Mouse (Mus musculus) forebrain, postnatal 0 days (tissue): Measurements from ENCODE around the gene Sipa1l1. TPM values are rescaled to one million over a fixed set of nuclear protein-coding genes. Genes with fewer than 3 reads are reported as not detected.

Experiments
- ATAC-seq: fragments of 200-750 bp; cut with Nextera tagmentation; 2 replicates; pipeline ENCODE4 v1.8.0; 2017; ENCODE audit warnings: mild to moderate bottlenecking, moderate library complexity
- DNase-seq: peaks from one replicate; pipeline ENCODE4 v3.0.0-alpha.2; 2015
- H3K27ac ChIP-seq: fragments of 300-500 bp; sonication (generic); 2 replicates; pipeline ENCODE4 v1.5.1; 2014; ENCODE audit warnings: low read depth, mild to moderate bottlenecking, antibody characterized with exemption, low read length, moderate library complexity, mixed read lengths
- H3K27me3 ChIP-seq: fragments of 300-500 bp; sonication (generic); 2 replicates; pipeline ENCODE4 v1.6.1; 2014; ENCODE audit warnings: mild to moderate bottlenecking, low read length, mixed read lengths; ENCODE audit not compliant: insufficient read depth
- H3K36me3 ChIP-seq: fragments of 300-500 bp; sonication (generic); 2 replicates; pipeline ENCODE4 v1.6.1; 2014; ENCODE audit warnings: mild to moderate bottlenecking, moderate library complexity; ENCODE audit not compliant: insufficient read depth
- H3K4me1 ChIP-seq: fragments of 300-500 bp; sonication (generic); 2 replicates; pipeline ENCODE4 v1.6.1; 2014; ENCODE audit warnings: antibody characterized with exemption; ENCODE audit not compliant: insufficient read depth
- H3K4me2 ChIP-seq: fragments of 300-500 bp; sonication (generic); 2 replicates; pipeline ENCODE4 v1.6.1; 2014; ENCODE audit warnings: low read depth, mild to moderate bottlenecking, moderate library complexity
- H3K4me3 ChIP-seq: fragments of 300-500 bp; sonication (generic); 2 replicates; pipeline ENCODE4 v1.5.1; 2014; ENCODE audit warnings: low read depth, low read length, mixed read lengths
- H3K9ac ChIP-seq: fragments of 300-500 bp; sonication (generic); 2 replicates; pipeline ENCODE4 v1.6.1; 2014; ENCODE audit warnings: mild to moderate bottlenecking
- H3K9me3 ChIP-seq: fragments of 300-500 bp; sonication (generic); 2 replicates; pipeline ENCODE4 v1.6.1; 2016; ENCODE audit warnings: low read length
- CTCF ChIP-seq: sonication (generic); IDR thresholded peaks from 2 replicates; pipeline ENCODE4 v1.5.1; 2016; ENCODE audit warnings: antibody characterized with exemption, control low read depth, low read depth
- WGBS: fragments of 180-500 bp; shearing (Covaris S2); extraction: QIAGEN DNeasy Blood & Tissue Kit; methylation state at CpG from one replicate; pipeline ENCODE4 v1.1.7; 2014; 5-methylcytosine and 5-hydroxymethylcytosine counted together
- polyA plus RNA-seq: library from polyadenylated mRNA; unstranded; fragments of >200 nt; fragmentation: Nextera tagmentation; extraction: Ambion mirVana; gene quantifications from 2 replicates; pipeline ENCODE4 v1.2.1, GENCODE M21; 2015
- total RNA-seq: library from RNA; depleted of rRNA; stranded (reverse); fragments of >200 nt; gene quantifications from 2 replicates; pipeline ENCODE4 v1.2.3, GENCODE M21; 2014

Sipa1l1 gene
- total and polyA plus RNA-seq, 2 experiments from 2014 or later: 13.4 to 43.1 TPM

DNA sequence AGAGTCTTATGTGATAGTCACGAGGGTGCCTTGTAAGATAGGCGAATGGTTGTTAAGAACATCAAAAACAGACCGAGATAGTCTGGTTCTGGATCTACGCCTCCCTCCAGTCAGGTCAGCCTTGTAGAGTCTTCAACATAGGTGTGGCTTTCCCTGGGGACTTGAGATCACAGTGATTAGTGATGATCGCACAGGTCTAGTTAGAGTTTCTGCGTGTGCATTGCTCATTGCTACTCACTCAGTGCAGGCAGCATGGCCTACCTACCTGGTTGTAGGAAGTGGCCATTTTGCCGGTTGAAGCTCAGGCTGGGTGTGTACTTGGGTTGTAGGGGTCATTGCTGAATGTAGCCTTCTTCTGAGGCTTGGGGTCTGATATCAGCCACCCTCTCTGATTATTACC, 94.3 kb downstream of the Sipa1l1 start:
- WGBS: 95% methylated on average over 7 of the region's 7 CpGs

DNA sequence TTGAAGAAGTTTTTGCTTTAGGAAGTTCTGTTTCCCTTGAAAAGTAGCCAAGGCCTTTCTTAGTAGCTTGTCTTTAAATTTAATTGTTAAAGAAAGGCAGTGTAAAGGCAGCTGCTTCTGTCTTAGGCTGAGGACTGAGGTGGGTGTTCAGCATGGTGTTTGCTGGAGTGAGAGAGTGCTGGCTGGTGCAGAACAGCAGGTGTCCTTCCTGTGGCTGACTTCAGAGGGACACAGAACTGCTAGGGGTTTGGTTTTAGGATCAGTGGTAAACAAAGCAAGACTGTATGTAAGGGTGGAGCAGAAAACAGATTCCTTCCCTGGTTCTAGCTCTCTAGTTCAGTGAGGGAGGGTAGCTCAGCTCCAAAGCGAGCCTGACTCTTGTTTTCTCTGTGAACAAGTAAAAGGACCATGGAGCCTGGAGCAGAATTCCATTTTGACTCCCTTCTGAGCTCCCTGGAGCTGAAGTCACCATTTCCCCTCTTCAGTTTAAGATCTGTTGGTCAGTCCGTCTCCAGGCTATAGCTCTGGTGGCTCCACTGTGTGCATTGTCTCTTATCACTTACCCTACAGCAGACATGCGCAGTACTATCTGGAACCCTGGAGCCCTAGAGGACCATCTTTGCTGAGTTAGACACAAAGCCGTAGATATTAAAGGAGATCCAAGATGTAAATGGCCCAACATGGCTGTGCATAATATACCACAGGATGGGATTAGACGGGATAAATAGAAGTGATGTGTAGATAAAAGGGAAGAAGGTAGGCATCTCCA, 95.1 kb downstream of the Sipa1l1 start:
- H3K27me3 ChIP-seq: no peaks in the 10 kb centered on the region
- TF ChIP-seq CTCF: no peak
- H3K4me3 ChIP-seq: no peak overlapping the region
- no peaks in the 10 kb centered on the region for H3K9me3 ChIP-seq
- DNase-seq: no peak
- 97% methylated on average over 5 of the region's 5 CpGs for WGBS
- no peak overlapping the region for H3K4me2 ChIP-seq
- H3K9ac ChIP-seq: no peak overlapping the region
- H3K36me3 ChIP-seq: no peaks in the 10 kb centered on the region
- H3K4me1 ChIP-seq: no peaks in the 10 kb centered on the region
- no peak overlapping the region for H3K27ac ChIP-seq
- no peak for ATAC-seq

More for the DNA sequence above, 94.3 kb downstream of the Sipa1l1 start:
- ATAC-seq (no peak), DNase-seq (no peak)
- no peaks in the 10 kb centered on the region for H3K36me3 ChIP-seq
- H3K4me1 ChIP-seq: no peaks in the 10 kb centered on the region
- H3K27me3 ChIP-seq: no peaks in the 10 kb centered on the region
- H3K27ac ChIP-seq: no peak overlapping the region
- no peak overlapping the region for H3K4me3 ChIP-seq
- H3K4me2 ChIP-seq: no peak overlapping the region
- H3K9ac ChIP-seq: no peak overlapping the region
- no peak for TF ChIP-seq CTCF
- no peaks in the 10 kb centered on the region for H3K9me3 ChIP-seq

DNA sequence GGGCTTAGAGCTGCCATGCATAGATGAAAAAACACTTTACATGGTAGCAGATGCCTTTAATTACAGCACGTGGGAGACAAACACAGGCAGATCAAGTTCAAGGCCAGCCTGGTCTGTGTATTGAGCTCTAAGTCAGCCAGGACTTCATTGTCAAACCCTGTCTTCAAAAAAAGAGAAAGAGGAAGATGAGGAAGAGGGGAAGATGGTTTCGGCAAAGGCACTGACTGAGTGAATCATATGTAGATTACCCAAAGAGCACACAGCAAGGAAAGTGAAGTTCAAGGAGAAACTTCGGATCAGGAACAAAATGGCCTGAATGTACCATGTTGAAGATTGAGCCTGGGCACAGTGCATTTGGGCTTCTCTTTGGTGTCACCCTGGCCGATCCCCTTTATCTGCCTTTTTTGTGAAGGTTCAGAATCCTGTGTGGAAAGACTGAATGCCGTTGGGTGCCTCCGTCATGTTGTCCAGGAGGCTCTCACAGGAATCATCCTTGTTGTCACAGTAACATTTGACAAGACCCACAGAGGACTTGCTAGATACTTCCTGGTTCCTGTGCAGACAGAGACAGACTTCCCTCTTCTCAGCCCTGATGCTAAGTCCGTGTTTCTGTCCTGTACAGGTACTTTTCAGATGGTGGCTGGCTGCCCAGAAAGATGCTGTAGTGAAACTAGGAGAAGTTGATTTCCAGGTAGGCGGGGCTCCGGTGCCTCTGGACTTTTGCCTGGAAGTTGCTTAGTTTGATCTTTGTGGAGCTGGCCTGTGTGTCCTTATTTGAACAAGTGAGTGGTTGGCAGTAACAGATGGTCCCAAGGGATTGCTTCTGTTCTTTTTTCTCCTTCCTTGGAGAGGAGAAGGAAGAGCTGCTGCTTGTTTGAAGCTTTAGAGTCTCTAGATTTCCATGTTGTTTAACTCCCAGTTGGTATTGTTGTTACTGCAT, 96.5 kb downstream of the Sipa1l1 start:
- Histone ChIP-seq H3K27me3 (no peaks in the 10 kb centered on the region), H3K9me3 (no peaks in the 10 kb centered on the region), H3K4me2 (no peak overlapping the region), H3K27ac (no peak overlapping the region), H3K4me1 (no peaks in the 10 kb centered on the region), H3K9ac (no peak overlapping the region), H3K36me3 (no peaks in the 10 kb centered on the region), H3K4me3 (no peak overlapping the region)
- 84% methylated on average over 9 of the region's 9 CpGs for WGBS
- no peak for TF ChIP-seq CTCF
- no peak for ATAC-seq
- no peak for DNase-seq

DNA sequence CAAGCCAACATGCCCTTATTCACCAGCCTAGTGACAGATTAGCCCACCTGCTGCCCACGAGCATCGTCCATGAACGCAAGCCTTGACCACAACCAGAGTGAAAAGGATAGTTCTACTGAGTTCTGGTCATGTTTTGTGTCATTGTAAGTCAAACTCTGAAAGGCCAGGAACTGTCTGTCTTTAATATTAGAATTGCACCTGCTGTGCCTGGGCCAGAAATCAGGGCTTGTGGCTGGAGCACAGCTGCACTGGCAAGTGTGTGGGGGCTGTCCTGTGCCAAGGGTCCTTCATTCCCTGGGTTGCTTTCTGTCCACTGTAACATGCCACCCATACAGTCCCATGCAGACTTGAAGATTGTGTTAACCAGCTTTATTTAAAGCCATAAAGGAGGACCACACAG, 102.3 kb downstream of the Sipa1l1 start:
- no peak for TF ChIP-seq CTCF
- Histone ChIP-seq H3K4me1 (no peaks in the 10 kb centered on the region), H3K9me3 (no peaks in the 10 kb centered on the region), H3K9ac (no peak overlapping the region), H3K27ac (no peak overlapping the region), H3K4me3 (no peak overlapping the region), H3K27me3 (no peaks in the 10 kb centered on the region), H3K36me3 (no peaks in the 10 kb centered on the region), H3K4me2 (no peak overlapping the region)
- WGBS: 77% methylated on average over 3 of the region's 3 CpGs
- ATAC-seq (no peak), DNase-seq (no peak)

DNA sequence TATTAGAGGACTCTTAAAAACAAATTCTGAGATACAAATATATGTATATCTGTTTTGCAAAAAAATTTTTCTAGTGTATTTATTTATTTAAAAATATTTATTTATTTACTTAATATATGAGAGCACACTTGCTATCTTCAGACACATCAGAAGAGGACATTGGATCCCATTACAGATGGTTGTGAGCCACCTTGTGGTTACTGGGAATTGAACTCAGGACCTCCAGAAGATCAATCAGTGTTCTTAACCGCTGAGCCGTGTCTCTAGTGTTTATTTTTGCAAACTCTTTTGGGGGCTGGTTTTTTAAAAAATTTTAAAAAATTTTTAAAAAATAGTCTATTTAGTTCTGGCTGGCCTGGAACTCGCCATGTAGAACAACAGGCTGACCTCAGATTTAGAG, 104.4 kb downstream of the Sipa1l1 start:
- Histone ChIP-seq H3K4me2 (no peak overlapping the region), H3K4me3 (no peak overlapping the region), H3K27ac (no peak overlapping the region), H3K9me3 (no peaks in the 10 kb centered on the region), H3K4me1 (no peaks in the 10 kb centered on the region), H3K27me3 (no peaks in the 10 kb centered on the region), H3K9ac (no peak overlapping the region), H3K36me3 (no peaks in the 10 kb centered on the region)
- WGBS: 91% methylated on average over 3 of the region's 3 CpGs
- TF ChIP-seq CTCF: no peak
- DNase-seq: no peak
- ATAC-seq: no peak

DNA sequence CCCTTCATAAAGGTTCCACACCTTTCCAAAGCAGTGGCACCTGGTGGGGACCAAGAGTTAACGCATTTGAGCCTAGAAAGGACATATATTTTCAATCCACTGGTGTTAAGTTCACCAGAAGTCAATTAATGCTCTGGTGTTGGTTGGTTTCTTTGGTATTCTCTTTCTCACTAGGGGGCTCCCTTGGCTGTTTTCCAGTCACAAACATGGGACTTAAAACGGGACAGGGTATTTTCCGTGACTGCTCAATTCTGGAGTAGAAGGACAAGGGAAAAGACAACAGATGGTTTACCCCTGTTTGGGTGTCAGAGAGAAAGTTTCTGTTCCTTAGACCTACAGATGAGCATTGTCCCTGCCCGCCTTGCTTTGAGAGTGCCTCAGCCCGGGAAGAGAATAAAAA, 105.5 kb downstream of the Sipa1l1 start:
- DNase-seq (no peak), ATAC-seq (no peak)
- Histone ChIP-seq H3K4me1 (no peaks in the 10 kb centered on the region), H3K4me3 (no peak overlapping the region), H3K36me3 (no peaks in the 10 kb centered on the region), H3K4me2 (no peak overlapping the region), H3K27ac (no peak overlapping the region), H3K9ac (no peak overlapping the region), H3K9me3 (no peaks in the 10 kb centered on the region), H3K27me3 (no peaks in the 10 kb centered on the region)
- no peak for TF ChIP-seq CTCF
- 60% methylated on average over 5 of the region's 5 CpGs for WGBS

DNA sequence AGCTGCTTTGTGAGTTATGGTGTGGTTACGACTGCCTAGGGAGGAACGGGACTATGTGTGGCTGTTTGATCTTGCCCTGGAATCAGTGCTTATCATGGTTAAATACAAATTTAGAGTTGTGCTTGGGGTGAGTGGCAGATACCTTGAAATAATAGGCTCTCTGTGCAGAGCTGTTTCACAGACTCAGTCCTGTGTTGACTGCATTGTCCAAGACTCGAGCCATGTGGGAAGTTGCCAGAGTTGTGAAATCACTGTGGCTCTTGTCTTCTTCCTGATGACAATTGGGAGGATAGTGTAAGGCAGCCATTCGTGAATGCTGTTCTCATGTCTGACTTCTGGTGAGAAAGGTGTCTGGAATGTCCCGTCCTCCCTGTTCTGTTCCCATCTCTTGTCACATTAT, 106.6 kb downstream of the Sipa1l1 start:
- Histone ChIP-seq H3K4me2 (no peak overlapping the region), H3K4me1 (no peaks in the 10 kb centered on the region), H3K27me3 (no peaks in the 10 kb centered on the region), H3K9me3 (no peaks in the 10 kb centered on the region), H3K27ac (no peak overlapping the region), H3K4me3 (no peak overlapping the region), H3K9ac (no peak overlapping the region), H3K36me3 (no peaks in the 10 kb centered on the region)
- TF ChIP-seq CTCF: no peak
- ATAC-seq (no peak), DNase-seq (no peak)
- 55% methylated on average over 5 of the region's 5 CpGs for WGBS
